Mouse (Mus musculus): Measurements from ENCODE around the gene Banp. TPM values are rescaled to one million over a fixed set of nuclear protein-coding genes. Genes with fewer than 3 reads are reported as not detected.

Banp gene
- polyA plus RNA-seq, 1 experiment from 2014 or later, result 15.2 TPM

GRCm38 (mm10) chr8:122068609-122069008 is 119.1 kb downstream of the Banp start:
- no peak for ATAC-seq (ENCODE audit: insufficient read depth)
- Histone ChIP-seq H3K36me3 (replicated peaks) (no peaks in the 10 kb centered on the region), H3K4me1 (replicated peaks) (no peaks in the 10 kb centered on the region), H3K9me3 (replicated peaks) (no peaks in the 10 kb centered on the region), H3K4me2 (no peak overlapping the region), H3K9ac (no peak overlapping the region), H3K4me3 (replicated peaks) (no peak overlapping the region), H3K27ac (replicated peaks) (no peak overlapping the region), H3K27me3 (peaks cover 4% of the 10 kb centered on the region; the same call in 1 of the 2 replicates)
- WGBS (ENCODE audit: insufficient replicate concordance), result 58% methylated on average over 13 of the region's 13 CpGs

DNA sequence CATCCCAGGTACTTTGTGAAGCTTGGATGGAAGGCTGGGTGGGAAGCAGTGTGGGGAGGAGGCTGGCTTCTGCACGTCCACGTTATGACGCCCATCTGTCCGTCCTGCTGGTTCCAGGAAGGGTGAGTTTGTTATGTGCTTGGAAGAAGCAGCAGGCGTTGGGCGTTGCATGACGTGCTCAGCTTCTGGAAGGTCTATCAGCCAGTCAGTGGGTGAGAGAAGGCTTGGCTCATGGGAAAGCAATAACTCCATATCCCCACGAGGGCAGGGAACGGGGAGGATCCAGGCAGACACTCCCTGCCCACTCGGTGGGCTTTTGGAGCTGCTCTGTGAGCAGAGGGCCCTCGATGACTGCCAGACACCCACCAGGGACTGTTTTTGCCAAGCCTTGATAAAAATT is 119.7 kb downstream of the Banp start:
- Histone ChIP-seq H3K27ac (replicated peaks) (no peak overlapping the region), H3K4me3 (replicated peaks) (no peak overlapping the region), H3K9ac (no peak overlapping the region), H3K27me3 (peaks cover 4% of the 10 kb centered on the region; the same call in 1 of the 2 replicates), H3K4me2 (no peak overlapping the region), H3K36me3 (replicated peaks) (no peaks in the 10 kb centered on the region), H3K9me3 (replicated peaks) (no peaks in the 10 kb centered on the region), H3K4me1 (replicated peaks) (no peaks in the 10 kb centered on the region)
- WGBS (ENCODE audit: insufficient replicate concordance), result 65% methylated on average over 11 of the region's 11 CpGs
- ATAC-seq (ENCODE audit: insufficient read depth), result no peak

DNA sequence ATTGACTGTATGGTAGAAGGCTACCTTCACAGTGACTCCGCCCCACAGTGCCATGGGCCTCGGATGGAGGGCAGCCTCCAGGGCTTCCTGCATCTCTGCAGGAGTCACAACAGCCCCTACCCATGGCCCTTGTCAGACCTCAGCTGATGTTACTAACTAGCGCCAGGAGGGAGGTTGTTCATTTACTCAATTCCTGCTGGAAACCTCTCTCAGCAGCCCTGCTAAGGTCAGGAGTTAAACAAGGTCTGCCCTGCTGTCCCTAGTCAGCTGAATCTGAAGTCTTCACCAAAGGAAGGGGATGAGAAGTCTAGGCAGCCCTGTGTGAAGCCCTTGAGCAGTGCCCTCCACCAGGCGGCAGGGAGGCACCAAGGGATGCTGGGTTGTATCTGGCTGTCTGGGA is 121.6 kb downstream of the Banp start:
- H3K9me3 ChIP-seq (replicated peaks), result no peaks in the 10 kb centered on the region
- H3K9ac ChIP-seq, result no peak overlapping the region
- H3K36me3 ChIP-seq (replicated peaks), result no peaks in the 10 kb centered on the region
- H3K4me1 ChIP-seq (replicated peaks), result no peaks in the 10 kb centered on the region
- whole genome bisulfite sequencing (ENCODE audit: insufficient replicate concordance), result 47% methylated on average over 4 of the region's 4 CpGs
- peaks cover 15% of the 10 kb centered on the region for H3K27me3 ChIP-seq
- H3K4me3 ChIP-seq (replicated peaks), result no peak overlapping the region
- ATAC-seq (ENCODE audit: insufficient read depth), result no peak
- H3K27ac ChIP-seq (replicated peaks), result no peak overlapping the region
- H3K4me2 ChIP-seq, result no peak overlapping the region

GRCm38 (mm10) chr8:122073964-122074363 is 124.4 kb downstream of the Banp start:
- H3K4me3 ChIP-seq (replicated peaks), result no peak overlapping the region
- no peak overlapping the region for H3K9ac ChIP-seq
- no peaks in the 10 kb centered on the region for H3K36me3 ChIP-seq (replicated peaks)
- WGBS (ENCODE audit: insufficient replicate concordance), result 57% methylated on average over 9 of the region's 9 CpGs
- ATAC-seq (ENCODE audit: insufficient read depth), result no peak
- H3K4me1 ChIP-seq (replicated peaks), result no peaks in the 10 kb centered on the region
- peaks cover 24% of the 10 kb centered on the region for H3K27me3 ChIP-seq
- no peak overlapping the region for H3K4me2 ChIP-seq
- H3K9me3 ChIP-seq (replicated peaks), result no peaks in the 10 kb centered on the region
- no peak overlapping the region for H3K27ac ChIP-seq (replicated peaks)

DNA sequence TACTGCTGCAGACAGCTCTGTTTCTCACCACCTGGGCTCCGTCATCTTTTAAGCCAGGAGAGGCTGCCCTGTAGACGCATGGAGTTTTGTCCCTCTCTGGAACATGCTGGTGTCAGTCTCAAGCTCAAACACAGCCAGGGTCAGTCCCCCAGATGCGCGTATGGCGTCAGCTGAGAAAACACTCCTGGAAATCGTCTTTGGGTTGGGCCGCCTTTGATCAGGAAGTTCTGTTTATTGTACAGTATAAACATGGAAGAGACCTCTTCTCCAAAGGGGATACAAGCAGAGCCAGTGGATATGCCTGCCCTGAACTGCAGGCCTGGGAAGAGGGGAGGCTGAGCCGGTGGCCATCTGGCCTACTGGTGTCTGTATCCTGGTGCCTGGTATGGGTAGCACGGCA is 124.9 kb downstream of the Banp start:
- Histone ChIP-seq H3K27ac (replicated peaks) (no peak overlapping the region), H3K36me3 (replicated peaks) (no peaks in the 10 kb centered on the region), H3K9me3 (replicated peaks) (no peaks in the 10 kb centered on the region), H3K9ac (no peak overlapping the region), H3K27me3 (peaks cover 24% of the 10 kb centered on the region), H3K4me2 (no peak overlapping the region), H3K4me1 (replicated peaks) (no peaks in the 10 kb centered on the region), H3K4me3 (replicated peaks) (no peak overlapping the region)
- ATAC-seq (ENCODE audit: insufficient read depth), result no peak
- WGBS (ENCODE audit: insufficient replicate concordance), result 51% methylated on average over 9 of the region's 9 CpGs

GRCm38 (mm10) chr8:122074977-122075376 is 125.4 kb downstream of the Banp start:
- ATAC-seq (ENCODE audit: insufficient read depth), result no peak
- no peaks in the 10 kb centered on the region for H3K9me3 ChIP-seq (replicated peaks)
- no peaks in the 10 kb centered on the region for H3K36me3 ChIP-seq (replicated peaks)
- WGBS (ENCODE audit: insufficient replicate concordance), result 49% methylated on average over 4 of the region's 4 CpGs
- no peak overlapping the region for H3K4me2 ChIP-seq
- H3K9ac ChIP-seq, result no peak overlapping the region
- H3K27ac ChIP-seq (replicated peaks), result no peak overlapping the region
- H3K27me3 ChIP-seq, result peaks cover 24% of the 10 kb centered on the region
- H3K4me1 ChIP-seq (replicated peaks), result no peaks in the 10 kb centered on the region
- no peak overlapping the region for H3K4me3 ChIP-seq (replicated peaks)

GRCm38 (mm10) chr8:122076183-122076842 is 126.8 kb downstream of the Banp start:
- Histone ChIP-seq H3K9ac (no peak overlapping the region), H3K4me3 (replicated peaks) (no peak overlapping the region), H3K27ac (replicated peaks) (no peak overlapping the region), H3K9me3 (replicated peaks) (no peaks in the 10 kb centered on the region), H3K4me1 (replicated peaks) (no peaks in the 10 kb centered on the region), H3K27me3 (peaks cover 24% of the 10 kb centered on the region), H3K36me3 (replicated peaks) (no peaks in the 10 kb centered on the region), H3K4me2 (no peak overlapping the region)
- no peak for ATAC-seq (ENCODE audit: insufficient read depth)
- WGBS (ENCODE audit: insufficient replicate concordance), result 27% methylated on average over 23 of the region's 23 CpGs

DNA sequence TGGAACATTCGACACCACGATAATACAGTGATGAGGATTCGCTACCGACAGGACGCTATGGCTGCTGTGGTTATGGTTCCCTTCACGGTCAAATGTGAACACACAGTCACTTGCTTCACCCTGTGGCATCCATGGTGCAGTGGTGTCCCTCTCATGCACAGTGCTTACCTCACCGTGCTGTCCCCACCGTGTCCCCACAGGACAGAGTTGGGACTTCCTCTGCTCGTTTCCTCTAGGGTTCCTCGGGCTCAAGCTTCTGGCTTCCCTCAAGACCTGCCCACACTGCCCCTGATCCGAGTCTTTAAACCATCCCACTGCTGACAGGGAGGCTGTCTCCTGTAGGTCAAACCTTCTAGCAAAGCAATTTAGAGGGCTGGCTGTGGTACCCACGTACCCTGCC is 128.8 kb downstream of the Banp start:
- Histone ChIP-seq H3K9me3 (replicated peaks) (no peaks in the 10 kb centered on the region), H3K9ac (no peak overlapping the region), H3K4me3 (replicated peaks) (no peak overlapping the region), H3K27me3 (peaks cover 24% of the 10 kb centered on the region), H3K36me3 (replicated peaks) (no peaks in the 10 kb centered on the region), H3K4me1 (replicated peaks) (no peaks in the 10 kb centered on the region), H3K27ac (replicated peaks) (no peak overlapping the region), H3K4me2 (no peak overlapping the region)
- WGBS (ENCODE audit: insufficient replicate concordance), result 41% methylated on average over 12 of the region's 12 CpGs
- ATAC-seq (ENCODE audit: insufficient read depth), result no peak

Small RNAs within 50 kb of the gene (microRNA-seq; reads per million reads assigned to microRNA genes)
- 1.0 reads per million for gene Mir7237

Other genes starting within 250 kb of the Banp start
- 0.07 and 0.16 TPM in 2 replicates for gene Jph3, start 220.1 kb upstream of the Banp start, polyA plus RNA-seq (2015; fragmentation: Nextera tagmentation; extraction: Ambion mirVana)
- gene Klhdc4, start 120.2 kb upstream of the Banp start, polyA plus RNA-seq (2015; fragmentation: Nextera tagmentation; extraction: Ambion mirVana), result 16.8 and 19.9 TPM in 2 replicates
- gene Slc7a5, start 42.1 kb upstream of the Banp start, polyA plus RNA-seq (2015; fragmentation: Nextera tagmentation; extraction: Ambion mirVana), result 38.2 and 42.4 TPM in 2 replicates
- 3.2 and 4.5 TPM in 2 replicates for gene Car5a, start 4.8 kb upstream of the Banp start, polyA plus RNA-seq (2015; fragmentation: Nextera tagmentation; extraction: Ambion mirVana)